Mouse (Mus musculus) kidney, adult 8-10 months (tissue): ENCODE measurements at regions not wholly inside any gene's neighbourhood (a gene's known extent, or its start where the extent isn't known, plus 50 kb on each side); places are given as distances from the start of the nearest gene placed in this dataset.

Source experiments
- DNase-seq, 2 experiments: peaks; one replicate each; pipeline ENCODE4 v3.0.0; 2022

DNA sequence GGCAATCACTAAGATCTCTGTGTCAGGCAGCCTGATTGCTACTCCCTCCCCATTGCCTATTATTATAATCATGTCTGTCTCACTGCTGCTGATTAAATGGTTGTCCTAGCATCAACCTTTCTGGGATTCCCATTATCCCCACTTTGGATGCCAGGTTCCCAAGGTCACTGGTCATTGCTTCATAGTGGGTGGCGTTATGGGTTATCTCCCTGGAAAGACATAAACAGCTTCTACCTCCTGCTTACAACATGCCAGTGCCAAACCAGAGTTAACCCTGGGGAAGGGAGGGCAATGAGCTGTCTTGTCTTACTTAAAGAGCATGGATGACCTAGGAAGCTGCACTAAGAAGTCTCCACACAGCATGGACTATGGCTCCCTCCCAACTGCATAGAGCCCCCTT lies 136.9 kb downstream of the Uaca start:
- DNase-seq, result no peak

- DNase-seq, result no peak
Measured at GRCm38 (mm10) chr9:60936937-60937336, 142.6 kb downstream of the Uaca start.

- peak in 1 of 2 experiments; percentile 61 for DNase-seq
Measured at GRCm38 (mm10) chr9:60939858-60940804, 145.8 kb downstream of the Uaca start.

DNA sequence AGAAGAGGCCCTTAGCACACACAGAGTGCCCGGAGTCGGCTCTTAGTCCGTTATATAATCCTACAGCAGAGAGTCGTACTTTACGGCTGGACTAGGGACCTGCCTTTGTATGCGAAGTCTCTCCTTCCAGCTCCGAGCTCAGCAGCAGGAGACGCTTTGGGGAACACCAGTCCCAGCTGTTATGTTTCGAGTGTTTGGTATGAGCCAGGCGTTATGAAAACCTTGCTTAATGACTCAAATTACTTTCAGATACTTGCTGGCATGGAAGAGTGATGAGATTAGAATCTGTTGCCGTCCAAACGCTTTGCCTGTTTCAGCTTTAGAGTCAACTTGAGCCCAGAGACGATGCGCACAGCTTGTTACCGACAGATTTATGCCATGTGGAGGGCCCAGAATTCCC lies 153.0 kb downstream of the Uaca start:
- no peak for DNase-seq

DNA sequence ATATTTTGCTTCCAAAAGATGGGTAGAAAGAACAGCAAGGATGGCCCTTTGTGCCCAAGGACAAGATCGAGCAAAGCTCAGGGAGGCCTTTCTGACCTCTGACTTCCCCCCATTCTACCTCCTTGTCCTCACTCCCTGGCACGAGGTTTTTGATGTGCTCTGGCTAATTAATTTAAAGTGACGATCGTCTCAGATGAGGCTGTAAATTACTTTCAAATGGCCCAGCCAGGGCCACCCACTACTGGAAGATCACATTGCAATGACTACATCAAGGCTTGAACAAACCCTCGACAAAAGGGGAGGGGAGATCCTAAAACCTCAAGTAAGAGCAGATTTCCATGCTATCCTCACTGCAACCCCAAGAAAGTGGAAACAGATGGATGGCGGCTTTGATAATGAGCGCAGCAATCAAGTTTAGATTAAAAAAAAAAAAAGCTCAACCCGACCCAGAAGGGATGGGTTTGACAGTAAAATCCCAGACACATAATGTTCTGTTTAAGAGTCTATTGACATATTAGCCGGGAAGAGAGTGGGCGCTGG lies 154.3 kb downstream of the Uaca start:
- no peak for DNase-seq

DNA sequence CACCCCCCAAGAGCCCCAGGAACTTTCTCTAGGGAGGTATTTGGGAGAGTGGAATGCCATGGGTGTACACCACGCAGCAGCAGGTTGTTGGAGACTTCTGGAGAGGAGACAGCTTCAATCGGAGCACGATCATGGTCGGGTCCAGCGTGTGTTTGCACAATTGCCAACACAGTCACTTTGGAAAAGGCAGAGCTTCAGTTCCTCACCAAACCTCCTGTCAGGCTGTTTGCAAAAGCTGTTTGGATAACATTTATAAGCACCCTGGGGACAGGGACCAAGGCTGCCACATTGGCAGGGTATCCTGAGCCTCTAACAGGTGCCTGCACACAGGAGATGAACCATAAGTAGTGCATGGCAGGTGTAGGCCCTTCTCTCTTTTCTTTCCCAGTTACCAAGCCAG lies 155.8 kb downstream of the Uaca start:
- no peak for DNase-seq

- DNase-seq, result peak; percentile 9 to 12
Measured at GRCm38 (mm10) chr9:60951071-60951561, 156.8 kb downstream of the Uaca start.

DNA sequence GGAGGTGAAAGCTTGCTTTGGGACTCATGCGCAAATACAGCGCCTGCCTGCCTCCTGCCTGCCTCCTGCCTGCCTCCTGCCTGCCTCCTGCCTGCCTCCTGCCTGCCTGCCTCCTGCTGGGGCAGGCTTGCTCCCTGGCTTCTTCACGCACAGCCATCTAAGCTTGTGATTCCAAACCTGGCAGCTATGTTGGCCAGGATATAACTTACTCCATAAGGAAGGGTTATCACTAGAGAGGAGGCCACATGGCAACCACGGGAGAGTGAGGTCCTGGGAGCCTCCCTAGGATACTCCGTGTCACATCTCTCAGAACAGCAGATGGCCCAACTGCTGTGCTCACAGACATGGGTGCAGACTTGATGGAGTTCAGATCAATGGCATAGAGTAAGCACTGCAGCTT lies 163.1 kb downstream of the Uaca start:
- no peak for DNase-seq

DNA sequence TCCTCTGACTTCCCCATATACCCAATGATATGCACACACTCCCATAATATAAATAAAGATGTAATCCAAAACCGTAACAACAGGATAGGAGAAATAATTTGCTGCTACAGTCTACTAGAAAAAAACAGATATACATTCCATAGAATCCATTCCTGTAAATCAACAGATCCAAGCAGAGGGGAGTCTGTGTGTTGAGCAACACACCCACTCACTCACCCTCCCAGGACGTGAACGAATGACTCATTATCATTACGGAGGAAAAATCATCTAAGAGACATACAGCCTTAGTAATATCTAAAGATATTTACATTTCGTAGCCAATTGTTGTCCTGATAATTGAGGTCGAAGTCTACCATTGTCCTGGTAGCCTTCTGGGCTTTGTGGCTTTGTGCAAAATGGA lies 165.2 kb downstream of the Uaca start:
- no peak for DNase-seq

- DNase-seq, result no peak
Measured at GRCm38 (mm10) chr9:60962086-60962485, 167.7 kb downstream of the Uaca start.

GRCm38 (mm10) chr9:60965641-60966040 lies 171.3 kb downstream of the Uaca start:
- DNase-seq, result no peak

DNA sequence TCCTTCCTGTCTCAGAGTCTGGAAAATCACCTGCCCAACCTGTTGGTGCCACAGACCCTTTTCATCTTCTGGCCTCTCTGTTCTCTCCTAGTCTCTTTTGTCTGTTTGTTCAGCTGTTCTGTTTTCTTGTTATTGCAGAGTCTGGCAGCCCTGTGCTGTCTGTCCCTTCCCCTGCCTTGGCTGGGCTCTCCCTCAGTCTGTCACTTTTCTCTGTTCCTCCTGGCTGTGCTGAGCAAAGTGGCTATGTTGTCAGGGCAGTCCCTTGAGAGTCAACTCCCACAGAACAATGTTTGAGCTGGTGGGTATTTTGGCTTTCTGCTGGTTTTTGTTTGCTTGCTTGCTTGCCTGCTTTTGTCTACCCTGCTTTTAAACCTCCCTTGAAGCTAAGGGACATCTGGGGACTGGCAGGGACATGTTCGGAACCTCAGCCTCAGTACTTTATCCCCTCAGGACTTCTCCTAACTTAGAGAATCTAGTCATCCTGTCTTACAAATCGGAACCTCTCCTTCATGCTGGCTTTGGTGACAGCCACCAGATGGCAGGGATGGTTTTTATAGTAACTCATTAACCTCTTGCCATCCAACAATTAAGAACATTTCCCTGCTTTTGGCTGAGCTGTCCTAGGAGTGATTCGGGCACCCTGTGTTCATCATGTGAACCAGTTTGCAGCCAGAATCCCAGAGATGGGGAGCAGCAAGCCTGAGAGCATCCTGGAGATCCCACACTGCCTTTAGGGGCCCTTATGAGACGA lies 174.1 kb downstream of the Uaca start:
- no peak for DNase-seq

DNA sequence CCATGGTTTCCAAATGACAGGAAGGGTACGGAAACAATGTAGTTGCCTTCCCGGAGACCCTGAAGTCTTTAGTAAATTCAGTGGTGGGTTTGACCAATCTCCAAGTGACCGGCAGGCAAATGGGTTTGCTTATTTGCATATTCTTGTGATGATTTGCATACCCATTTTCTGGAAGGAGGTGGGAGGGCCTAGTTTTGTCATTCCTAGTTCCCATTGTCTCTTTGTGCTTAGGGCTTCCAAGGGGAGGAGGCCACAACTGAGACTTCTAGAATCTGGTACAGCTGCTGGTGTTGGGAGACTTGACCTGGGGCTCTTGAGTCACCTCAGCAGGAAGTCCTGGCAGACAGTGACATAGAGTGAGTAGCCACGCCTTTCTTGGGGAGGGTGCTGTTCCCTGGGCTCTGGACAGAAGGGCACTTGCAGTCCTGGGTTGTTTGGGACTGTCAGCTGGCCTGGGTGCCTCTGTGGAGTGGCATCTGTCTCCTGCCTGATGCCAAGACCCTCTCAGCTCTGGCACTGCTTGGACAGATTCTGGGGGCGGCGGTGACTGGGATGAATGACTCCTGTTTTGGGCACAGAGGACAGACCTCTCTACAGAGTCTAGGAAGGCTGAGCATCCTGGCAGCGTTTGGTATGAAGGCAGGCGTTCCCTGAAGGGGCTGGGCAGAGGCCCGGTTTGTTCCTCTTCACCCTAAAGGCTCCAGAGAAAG lies 178.0 kb downstream of the Uaca start:
- no peak for DNase-seq

DNA sequence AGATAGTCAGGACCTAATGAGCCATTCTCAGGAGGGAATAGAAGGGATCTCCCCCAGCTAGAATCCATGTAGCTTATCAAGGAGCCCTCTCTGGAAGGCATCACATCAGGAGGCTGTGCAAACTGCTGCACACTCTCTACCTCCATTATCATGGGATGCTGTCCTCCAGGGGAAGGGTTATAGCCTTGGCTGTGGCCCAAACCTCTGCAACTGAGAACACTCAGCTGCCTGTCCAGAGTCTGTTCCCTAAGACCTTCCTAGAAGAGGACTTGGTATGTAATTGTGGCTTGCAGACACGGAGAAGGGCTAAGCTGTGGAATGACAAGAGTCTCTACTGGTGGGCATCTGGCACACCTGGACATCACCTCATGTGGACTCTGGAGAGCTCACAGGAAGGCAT lies 180.2 kb downstream of the Uaca start:
- DNase-seq, result no peak

- DNase-seq, result peak; percentile 40 to 69
Measured at GRCm38 (mm10) chr9:60982383-60983085, 188.2 kb downstream of the Uaca start.

DNA sequence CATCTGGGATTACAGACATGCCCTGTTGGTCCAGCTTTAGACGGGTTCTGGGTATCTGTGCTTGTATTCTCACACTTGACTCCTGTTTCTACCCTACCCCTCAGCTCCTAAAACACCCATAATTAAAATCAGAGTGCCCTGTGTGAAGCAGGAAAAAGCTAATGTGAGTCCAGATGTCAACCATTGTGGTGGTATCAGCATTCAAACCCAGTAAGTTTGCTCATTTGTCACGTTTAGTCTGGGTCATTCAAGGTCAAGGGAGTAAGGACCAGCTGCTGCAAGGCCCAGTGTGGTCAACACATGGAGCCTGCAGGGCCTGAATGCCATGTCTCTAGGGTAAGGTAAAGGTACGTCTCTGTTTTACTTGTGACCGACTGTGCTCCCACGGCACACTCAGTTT lies 188.9 kb downstream of the Uaca start:
- no peak for DNase-seq

DNA sequence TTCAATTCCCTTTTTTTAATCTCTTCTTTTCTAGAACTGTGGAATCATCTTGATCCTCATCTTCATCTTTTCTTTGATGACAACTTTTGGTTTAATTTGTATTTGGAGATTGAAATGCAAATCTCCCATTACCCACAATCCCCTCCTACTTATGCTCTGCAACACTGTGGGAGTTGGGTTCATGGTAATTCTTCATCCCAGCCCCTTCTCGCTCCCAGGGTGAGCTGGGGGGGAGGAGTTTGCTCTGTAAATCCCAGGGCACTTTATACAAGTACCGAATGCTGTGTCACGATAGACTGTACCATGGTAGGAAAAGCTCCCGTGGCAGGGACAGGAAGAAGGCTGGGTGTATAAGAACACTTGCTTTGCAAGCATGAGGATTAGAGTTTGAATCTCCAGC lies 193.8 kb downstream of the Uaca start:
- no peak for DNase-seq

DNA sequence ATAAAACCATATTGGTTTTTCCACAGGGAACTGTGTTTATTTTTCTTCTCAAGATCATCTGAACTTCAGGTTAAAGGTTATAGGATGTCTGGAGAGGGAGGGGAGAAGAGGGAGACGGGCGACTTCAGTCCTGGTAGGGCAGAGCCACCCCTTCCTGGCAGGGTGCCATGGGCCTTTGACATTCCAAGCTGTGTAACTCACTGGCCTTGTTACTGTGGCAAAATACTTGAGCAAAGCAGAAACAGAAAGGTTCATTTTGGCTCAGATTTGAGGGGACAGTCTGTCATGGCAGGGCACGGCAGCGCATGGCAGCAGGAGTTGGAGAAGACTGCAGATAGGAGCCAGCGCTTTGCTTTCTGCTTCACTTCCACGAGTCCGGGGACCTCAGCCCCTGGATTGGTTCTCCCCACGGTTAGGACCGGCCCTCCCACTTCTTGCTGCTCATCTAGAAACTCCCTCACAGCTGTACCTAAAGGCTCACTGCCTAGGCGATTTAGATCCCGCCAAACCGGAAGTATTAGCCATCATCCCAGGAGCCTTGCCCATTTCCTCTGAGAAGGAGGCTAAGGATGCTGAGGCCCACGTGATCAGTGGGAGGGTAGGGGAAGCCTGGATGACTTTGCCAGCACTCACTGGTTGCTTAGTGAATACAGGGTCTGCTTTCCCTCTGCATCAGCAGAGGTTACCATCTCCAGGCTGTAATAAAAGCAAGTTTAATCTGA lies 195.5 kb downstream of the Uaca start:
- DNase-seq, result no peak

DNA sequence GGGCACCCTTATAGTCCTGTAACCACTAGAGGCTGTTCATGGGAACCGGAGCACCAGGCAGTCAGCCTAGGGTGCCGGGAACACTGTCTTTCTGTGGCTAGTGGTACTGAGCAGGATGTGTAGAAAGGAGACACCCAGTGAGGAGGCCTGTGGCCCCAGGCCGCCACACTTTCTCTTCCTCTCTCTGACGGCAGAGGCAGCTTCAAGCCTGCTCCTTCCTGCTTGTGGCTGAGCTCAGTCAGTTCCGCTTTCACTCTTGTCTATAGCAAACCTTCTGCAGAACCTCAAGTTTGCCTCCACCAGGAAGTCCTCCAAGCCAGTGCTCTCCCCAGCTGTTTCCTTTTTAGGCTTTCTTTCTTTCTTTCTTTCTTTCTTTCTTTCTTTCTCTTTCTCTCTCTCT lies 197.2 kb downstream of the Uaca start:
- DNase-seq, result peak in 1 of 2 experiments; percentile 17

GRCm38 (mm10) chr9:60993661-60994060 lies 199.3 kb downstream of the Uaca start:
- no peak for DNase-seq

DNA sequence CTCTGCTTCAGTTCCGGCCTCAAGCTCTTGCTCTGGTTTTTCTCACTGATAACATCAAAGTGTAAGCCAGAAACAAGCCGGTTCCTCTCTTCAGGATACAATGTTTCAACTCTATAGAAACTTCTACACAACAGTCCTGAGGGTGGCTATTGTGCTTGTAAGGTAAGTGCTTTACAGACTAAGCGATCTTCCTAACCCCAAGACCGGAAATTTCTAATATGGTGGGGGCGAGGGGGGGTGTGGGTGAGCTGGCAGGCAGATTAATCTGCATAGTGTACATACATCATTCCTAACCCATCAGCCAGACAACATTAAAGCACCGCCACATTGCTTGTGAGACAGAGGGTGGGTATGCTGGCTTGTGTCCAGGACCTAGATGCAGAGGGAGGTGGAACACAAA lies 200.8 kb downstream of the Uaca start:
- DNase-seq, result no peak
